Mouse (Mus musculus) right cerebral cortex, postnatal 14 days (tissue): ENCODE data around the gene Ebf4.

Experiments used
- DNase-seq: peaks from one replicate; pipeline ENCODE4 v3.0.0; 2022

Ebf4 gene

GRCm38 (mm10) chr2:130388796-130389195 is 93.8 kb downstream of the Ebf4 start:
- no peak for DNase-seq

- no peak for DNase-seq
Measured at GRCm38 (mm10) chr2:130390993-130391625, 96.1 kb downstream of the Ebf4 start.

DNA sequence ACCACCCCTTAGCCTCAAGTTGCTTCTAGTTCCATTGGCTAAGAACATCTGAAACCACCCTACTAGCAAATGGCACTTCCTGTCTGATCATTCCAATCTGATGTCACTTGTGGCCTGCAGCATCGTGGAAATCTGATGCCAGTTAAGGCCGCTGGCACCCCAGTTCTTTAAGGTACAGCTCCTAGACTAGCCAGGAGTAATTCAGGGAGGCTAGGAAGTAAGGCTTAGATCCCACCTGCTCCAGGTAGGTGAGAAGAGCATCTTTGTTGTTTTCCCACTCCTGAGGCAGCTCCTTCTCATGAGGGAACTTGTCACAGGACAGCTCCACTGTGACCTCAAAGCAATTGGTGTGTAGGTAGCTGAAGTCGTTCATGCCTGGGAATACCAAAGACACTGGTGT is 97.9 kb downstream of the Ebf4 start:
- no peak for DNase-seq

- DNase-seq: no peak
Measured at GRCm38 (mm10) chr2:130395696-130396095, 100.7 kb downstream of the Ebf4 start.

DNA sequence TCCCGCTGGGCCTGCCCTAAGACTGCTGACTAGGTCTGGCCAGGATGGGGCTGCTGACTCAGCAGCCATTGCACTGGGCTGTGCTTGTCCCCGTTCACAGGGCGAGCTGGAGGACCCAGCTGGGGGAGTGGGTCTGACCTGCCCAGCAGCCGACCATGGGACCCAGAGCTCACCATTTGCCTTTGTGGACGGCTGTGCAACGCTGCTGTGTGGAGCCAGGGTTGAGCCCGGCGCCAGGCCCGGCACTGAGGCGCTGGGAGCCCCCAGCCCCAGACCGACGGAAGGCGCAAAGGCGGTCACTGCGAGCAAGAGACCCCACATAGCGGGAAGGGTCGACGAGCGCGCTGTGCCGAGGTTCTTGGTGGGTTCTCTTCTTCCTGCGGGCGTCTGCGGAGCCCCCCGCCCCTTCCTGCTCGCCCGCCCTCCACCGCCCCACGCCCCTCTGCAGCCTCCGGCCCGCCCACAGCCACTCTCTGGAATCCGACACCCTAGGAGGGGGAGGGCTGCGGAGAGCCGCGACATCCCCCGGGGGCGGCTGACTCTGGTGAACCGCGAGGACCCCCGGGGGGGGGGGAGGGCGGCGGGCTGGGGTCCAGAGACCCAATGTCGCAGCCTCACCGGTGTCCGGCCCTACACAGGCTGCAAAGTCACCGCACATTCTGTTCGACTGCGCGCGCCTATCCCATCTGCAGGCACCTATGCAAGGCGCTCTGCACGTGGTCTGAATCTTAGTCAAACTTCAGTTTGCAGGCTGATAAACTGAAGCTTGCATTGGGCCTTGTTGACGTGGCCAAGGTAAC is 102.4 kb downstream of the Ebf4 start, which contains the start of gene Cpxm1:
TSS of gene Cpxm1 (minus strand) at position 389 of the 800 bp plus-strand sequence.
- no peak for DNase-seq

DNA sequence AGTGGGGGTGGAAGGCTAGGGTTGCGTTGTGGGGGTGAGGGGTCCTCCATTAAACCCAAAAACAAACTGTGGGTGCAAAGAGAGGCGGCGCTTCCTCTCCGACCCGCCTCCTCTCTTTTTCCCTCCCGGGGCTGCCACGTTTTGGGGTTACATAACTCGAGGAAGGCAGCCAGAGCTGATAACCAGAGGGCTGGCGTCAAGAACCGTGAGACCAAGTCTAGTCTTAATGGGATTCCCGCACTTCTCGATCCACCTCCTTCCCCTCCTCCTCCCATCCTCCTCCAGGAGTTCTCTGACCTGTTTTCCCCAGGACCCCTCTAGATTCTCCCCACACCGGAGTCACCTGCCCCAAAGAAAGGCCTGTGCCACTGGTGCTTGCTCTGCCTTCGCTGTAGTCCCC is 103.1 kb downstream of the Ebf4 start:
- DNase-seq: no peak

DNA sequence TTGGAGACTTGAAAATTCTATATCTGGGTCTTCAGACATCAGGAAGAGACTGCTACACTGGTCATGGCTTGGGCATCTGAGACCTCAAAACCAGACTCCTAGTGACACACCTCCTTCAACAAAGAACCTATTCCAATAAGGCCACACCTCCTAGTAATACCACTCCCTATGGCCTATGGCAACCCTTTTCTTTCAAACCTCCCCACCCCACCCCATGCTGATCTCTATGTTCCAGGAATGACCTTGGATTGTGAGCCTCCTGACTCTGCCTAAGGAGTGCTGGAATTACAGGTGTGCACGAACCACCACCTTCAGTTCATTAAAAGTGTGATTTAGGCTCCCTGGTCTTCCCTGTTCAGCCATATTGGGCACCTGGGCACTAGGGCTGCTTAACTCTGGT is 105.1 kb downstream of the Ebf4 start:
- no peak for DNase-seq

DNA sequence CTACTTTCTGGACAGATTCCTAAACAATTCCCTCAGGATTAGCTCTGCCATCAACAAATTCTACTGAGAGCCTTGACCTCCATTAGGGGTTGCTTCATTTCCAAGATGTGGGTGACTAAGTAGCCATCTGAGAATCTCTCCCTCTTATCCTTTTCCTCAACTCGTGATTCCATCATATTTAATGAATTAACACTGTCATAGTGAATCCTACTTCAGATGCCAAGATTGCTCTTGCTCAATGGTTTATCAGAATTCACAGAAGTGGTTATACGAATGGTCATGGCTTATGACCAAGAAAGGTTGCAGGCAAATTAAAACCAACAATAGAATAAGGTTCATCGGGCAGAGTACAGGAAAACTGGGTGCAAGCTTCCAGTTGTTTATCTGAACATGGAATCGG is 106.9 kb downstream of the Ebf4 start:
- no peak for DNase-seq

DNA sequence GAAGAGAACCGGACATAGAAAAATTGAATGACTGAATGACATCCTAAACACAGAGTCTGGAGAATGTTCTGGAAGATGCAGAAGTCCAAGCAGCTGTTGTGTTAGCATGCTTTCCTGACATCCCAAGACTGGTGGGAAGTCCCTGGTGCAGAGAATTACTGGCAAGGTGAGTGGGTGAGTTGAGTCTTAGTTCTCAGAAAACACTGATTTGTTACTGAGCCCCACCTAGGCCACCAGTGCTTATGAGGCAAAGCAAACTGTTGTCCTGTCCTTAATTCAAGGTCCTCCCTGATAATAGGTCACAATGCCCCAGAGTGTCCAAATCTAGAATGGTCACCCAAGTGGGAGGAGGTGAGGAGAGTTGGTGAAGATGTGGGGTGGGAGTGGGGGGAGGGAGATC is 110.0 kb downstream of the Ebf4 start, which contains the start of the genes Gm28372 and 1700020A23Rik:
TSS of gene Gm28372 (plus strand) at position 301 of the 400 bp plus-strand sequence.
TSS of gene 1700020A23Rik (plus strand) at position 321 of the 400 bp plus-strand sequence.
- no peak for DNase-seq

GRCm38 (mm10) chr2:130406178-130406577 is 111.2 kb downstream of the Ebf4 start, which contains the start of gene Tmem239:
Tmem239 (plus strand) TSS chr2:130406478.
- DNase-seq: no peak

DNA sequence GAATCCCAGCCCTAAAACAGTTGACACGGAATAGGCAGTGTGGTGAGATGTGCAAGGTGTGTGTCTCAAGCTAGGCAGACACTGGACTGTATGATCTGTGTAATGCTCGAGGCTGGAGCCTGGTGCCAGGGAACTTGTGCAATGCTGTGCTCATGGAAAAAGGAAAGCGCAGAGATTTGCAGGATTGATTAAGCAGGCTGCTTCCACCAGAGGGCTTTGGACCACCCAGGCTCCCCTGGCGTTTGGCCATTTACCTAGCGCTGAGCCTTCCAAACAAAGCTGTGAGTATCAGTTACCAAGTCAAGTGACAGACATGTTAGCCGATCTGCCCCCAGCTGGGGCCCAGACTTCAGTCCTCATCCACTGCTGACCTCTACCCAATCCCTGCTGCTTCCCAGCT is 113.2 kb downstream of the Ebf4 start:
- no peak for DNase-seq

DNA sequence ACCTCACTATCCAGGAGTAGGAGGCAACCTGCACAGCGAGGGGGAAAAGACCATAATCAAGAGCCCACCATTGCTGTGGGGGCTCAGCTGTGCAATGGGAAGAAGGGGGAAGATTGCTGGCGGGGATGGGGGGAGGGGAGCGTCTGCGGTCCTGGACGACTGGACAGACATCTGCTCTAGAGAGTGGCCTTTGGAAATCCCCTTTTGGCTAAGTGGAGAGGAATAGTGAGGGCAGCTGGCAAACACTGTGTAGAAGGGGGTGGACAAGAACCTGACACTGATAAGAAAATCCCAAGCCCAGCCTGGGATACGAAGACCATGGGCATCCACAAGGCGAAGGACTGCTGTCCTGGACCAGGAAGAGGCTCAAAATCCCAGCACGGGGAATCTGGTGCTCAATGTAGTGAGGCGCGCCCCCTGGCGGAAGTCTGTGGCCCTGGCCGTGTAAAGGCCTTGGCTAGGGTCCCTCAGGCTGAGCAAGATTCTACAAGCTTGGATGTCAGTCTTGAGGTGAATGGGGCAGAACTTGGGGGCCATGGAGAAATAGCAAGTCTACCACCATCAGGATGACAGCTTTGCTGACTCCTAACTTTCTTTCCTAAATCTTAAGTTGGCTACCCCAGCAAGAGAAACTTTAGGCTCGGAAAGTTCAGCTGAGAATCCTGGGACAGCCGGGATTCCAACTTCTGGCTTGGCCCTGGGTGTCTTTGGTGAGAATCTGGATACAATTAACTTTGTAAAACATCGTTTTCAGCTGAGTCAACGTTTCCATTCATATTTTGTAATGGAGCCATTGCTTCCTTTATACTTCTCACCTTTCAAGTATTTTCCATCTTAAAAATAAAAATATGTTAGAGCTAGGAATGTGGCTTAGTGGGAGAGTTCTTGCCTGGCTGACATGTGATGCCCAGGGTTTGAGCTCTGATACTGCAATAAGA is 116.9 kb downstream of the Ebf4 start:
- peak; percentile 82 for DNase-seq

DNA sequence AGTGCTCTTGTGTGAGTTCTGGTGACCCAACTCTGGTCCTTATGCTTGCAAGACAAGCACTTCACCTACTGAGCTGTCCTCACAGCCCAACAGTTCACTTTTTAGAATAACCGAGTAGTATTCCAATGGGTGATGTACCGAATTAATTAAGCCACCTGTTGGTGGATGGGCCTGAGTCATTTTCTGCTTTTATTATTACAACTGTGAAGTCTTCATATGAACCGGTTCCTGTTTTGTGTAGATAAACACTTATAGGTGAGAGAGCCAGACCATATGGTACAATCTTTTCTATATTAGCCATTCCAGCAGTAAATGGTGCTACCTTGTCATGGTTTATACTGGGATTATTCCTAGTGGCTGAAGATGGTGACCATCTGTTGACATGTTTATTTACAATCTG is 117.8 kb downstream of the Ebf4 start:
- no peak for DNase-seq

- DNase-seq: no peak
Measured at GRCm38 (mm10) chr2:130414094-130414856, 119.3 kb downstream of the Ebf4 start.
